ENCODE assay signal across 8 mouse cellular contexts in the genomic region with DNA sequence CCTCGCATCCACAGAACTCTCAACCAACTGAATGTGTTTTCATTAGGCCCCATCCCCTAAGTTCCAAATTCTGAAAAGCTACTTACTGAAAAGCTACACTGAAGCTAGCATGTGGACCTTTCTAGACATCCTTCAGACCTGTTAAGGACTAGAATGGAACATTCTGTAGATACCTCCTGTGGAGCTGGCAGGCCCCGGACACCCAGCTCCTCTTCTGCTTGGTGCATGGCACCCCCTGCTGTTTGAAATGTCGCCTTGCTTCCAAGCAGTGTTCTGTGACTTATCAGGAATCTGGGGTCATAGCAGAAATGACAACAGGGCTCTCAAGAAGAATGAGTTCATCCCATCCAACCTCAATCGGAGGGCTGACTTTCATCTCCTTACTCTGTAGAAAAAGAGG. TPM values are rescaled to one million over a fixed set of nuclear protein-coding genes. Genes with fewer than 3 reads are reported as not detected.
DNase-seq lines count a peak whose midpoint lies in the region; ATAC-seq and TF ChIP-seq lines count a peak whose summit lies in the region.
"Had no signal": no experiment of that assay in that cellular context is flagged by ENCODE, and none has a peak within 500 bp of the region (broad histone marks: within the 10 kb centered on the region; RNA-seq: fewer than 3 reads in every experiment).

No protein-coding gene starts in this region.

- no peaks in the 10 kb centered on the region for H3K27me3 ChIP-seq in midbrain, embryonic 14.5 days (ENCODE audit: control insufficient read depth, insufficient read depth, low read length)
- no peaks in the 10 kb centered on the region for H3K27me3 ChIP-seq in midbrain, embryonic 15.5 days (replicated peaks)
- no peaks in the 10 kb centered on the region for H3K27me3 ChIP-seq in heart, postnatal 0 days (ENCODE audit: control insufficient read depth, insufficient read depth, low read length)
- H3K27me3 ChIP-seq: limb, embryonic 15.5 days had no signal

- DNase-seq in midbrain, embryonic 14.5 days = peak; percentile 63
- peak; percentile 50 for DNase-seq in T-cell, adult 2 months (ENCODE audit: low spot score)
- peak; percentile 73 for DNase-seq in cerebellum, adult 9-11 months
- DNase-seq in heart, postnatal 0 days (ENCODE audit: low spot score) = peak; percentile 77
- peak; percentile 39 for DNase-seq in left cerebral cortex, postnatal 4 days
- peak; percentile 46 for DNase-seq in ovary, postnatal 14 days (ENCODE audit: low spot score)

- no peak overlapping the region for H3K27ac ChIP-seq in midbrain, embryonic 14.5 days (replicated peaks; ENCODE audit: low read depth, low read length)
- H3K27ac ChIP-seq in midbrain, embryonic 15.5 days = no peak overlapping the region
- H3K27ac ChIP-seq in heart, postnatal 0 days (ENCODE audit: low read depth) = no peak overlapping the region
- H3K27ac ChIP-seq: limb, embryonic 15.5 days had no signal

- no peak for TF ChIP-seq EP300 in heart, postnatal 0 days (IDR thresholded peaks at IDR 0.05; ENCODE audit: low read depth)

- WGBS in midbrain, embryonic 14.5 days = 88% methylated on average over 4 of the region's 4 CpGs
- 81% methylated on average over 4 of the region's 4 CpGs for WGBS in midbrain, embryonic 15.5 days
- WGBS in heart, postnatal 0 days = 51% methylated on average over 4 of the region's 4 CpGs

- peak; percentile 82 for TF ChIP-seq CTCF in heart, postnatal 0 days (IDR thresholded peaks at IDR 0.05; ENCODE audit: low read depth)

- H3K36me3 ChIP-seq in midbrain, embryonic 14.5 days (ENCODE audit: control insufficient read depth, insufficient read depth, low read length) = 0 out of 2 replicates have a peak, but pooled peaks cover 7% of the 10 kb centered on the region
- H3K36me3 ChIP-seq in midbrain, embryonic 15.5 days (replicated peaks) = no peaks in the 10 kb centered on the region; the same call in 1 of the 2 replicates
- no peaks in the 10 kb centered on the region for H3K36me3 ChIP-seq in heart, postnatal 0 days (replicated peaks; ENCODE audit: control insufficient read depth, insufficient read depth, low read length)

- no peak overlapping the region for H3K4me2 ChIP-seq in midbrain, embryonic 14.5 days (ENCODE audit: low read length)
- H3K4me2 ChIP-seq in midbrain, embryonic 15.5 days = no peak overlapping the region
- H3K4me2 ChIP-seq in heart, postnatal 0 days (ENCODE audit: low read depth, low read length) = no peak overlapping the region
- H3K4me2 ChIP-seq: limb, embryonic 15.5 days had no signal

- H3K9me3 ChIP-seq in midbrain, embryonic 14.5 days (ENCODE audit: control insufficient read depth, low read length) = no peaks in the 10 kb centered on the region
- H3K9me3 ChIP-seq in midbrain, embryonic 15.5 days = no peaks in the 10 kb centered on the region
- no peaks in the 10 kb centered on the region for H3K9me3 ChIP-seq in heart, postnatal 0 days (replicated peaks; ENCODE audit: control insufficient read depth, low read length)
- H3K9me3 ChIP-seq: limb, embryonic 15.5 days had no signal

- H3K9ac ChIP-seq in midbrain, embryonic 14.5 days (replicated peaks; ENCODE audit: low read length) = no peak overlapping the region
- no peak overlapping the region for H3K9ac ChIP-seq in midbrain, embryonic 15.5 days
- no peak overlapping the region for H3K9ac ChIP-seq in heart, postnatal 0 days (replicated peaks; ENCODE audit: low read depth, low read length)
- H3K9ac ChIP-seq: limb, embryonic 15.5 days had no signal

- ATAC-seq in midbrain, embryonic 14.5 days (ENCODE audit: low FRiP score, low TSS enrichment) = no peak
- ATAC-seq in midbrain, embryonic 15.5 days (replicated peaks) = no peak
- peak; percentile 69 for ATAC-seq in heart, postnatal 0 days (ENCODE audit: insufficient read depth, low read depth)

- H3K4me3 ChIP-seq in midbrain, embryonic 14.5 days (replicated peaks; ENCODE audit: low read depth, low read length) = no peak overlapping the region
- no peak overlapping the region for H3K4me3 ChIP-seq in midbrain, embryonic 15.5 days
- H3K4me3 ChIP-seq in heart, postnatal 0 days (ENCODE audit: low read depth, low read length) = no peak overlapping the region
- H3K4me3 ChIP-seq: limb, embryonic 15.5 days had no signal

- intact Hi-C loops in left cerebral cortex, postnatal 4 days (cut with DNase I) = loop anchor here (10.0 kb wide), 2 partner anchors 118 to 258 kb away; a partner anchor contains a TSS

- 0 out of 2 replicates have a peak, but pooled peaks cover 7% of the 10 kb centered on the region for H3K4me1 ChIP-seq in midbrain, embryonic 14.5 days (ENCODE audit: control insufficient read depth, insufficient read depth, low read length)
- 0 out of 2 replicates have a peak, but pooled peaks cover 4% of the 10 kb centered on the region for H3K4me1 ChIP-seq in midbrain, embryonic 15.5 days
- H3K4me1 ChIP-seq in heart, postnatal 0 days (ENCODE audit: control insufficient read depth, insufficient read depth) = no peaks in the 10 kb centered on the region
- H3K4me1 ChIP-seq: limb, embryonic 15.5 days had no signal

RNA-seq across cellular contexts. Expression of a gene that starts 47.5 kb away (rescaled TPM):
- 29.7 and 30.1 TPM in 2 replicates for polyA plus RNA-seq in midbrain, embryonic 14.5 days (2014; fragmentation: Nextera tagmentation; extraction: Ambion mirVana)
- polyA plus RNA-seq in midbrain, embryonic 15.5 days (2015; fragmentation: Nextera tagmentation; extraction: Ambion mirVana) = 22.3 and 24.2 TPM in 2 replicates
- 32.3 and 36.1 TPM in 2 replicates for total RNA-seq in heart, postnatal 0 days (2014; rRNA removed; ENCODE audit: low replicate concordance)
- 24.3 and 26.3 TPM in 2 replicates for polyA plus RNA-seq in heart, postnatal 0 days (2015; fragmentation: Nextera tagmentation; extraction: Ambion mirVana)
- total RNA-seq in left cerebral cortex, postnatal 4 days (2021) = 10 to 100 TPM; 25.4 to 27.0 TPM
